Mouse (Mus musculus) olfactory bulb, adult 2 months (tissue): ENCODE results near the gene Gm5447. TPM values are rescaled to one million over a fixed set of nuclear protein-coding genes. Genes with fewer than 3 reads are reported as not detected.

ENCODE experiments used
- H3K27ac ChIP-seq: fragments of 200-500 bp; 2 replicates; pipeline ENCODE4 v1.5.1; 2012; ENCODE audit warnings: low read depth, low read length; ENCODE audit not compliant: insufficient read depth
- H3K4me1 ChIP-seq: fragments of 200-500 bp; 2 replicates; pipeline ENCODE4 v1.6.1; 2012; ENCODE audit warnings: low read length; ENCODE audit not compliant: control insufficient read depth, insufficient read depth
- H3K4me3 ChIP-seq: fragments of 200-500 bp; 2 replicates; pipeline ENCODE4 v1.5.1; 2012; ENCODE audit warnings: mild to moderate bottlenecking, low read depth, low read length, moderate library complexity; ENCODE audit not compliant: insufficient read depth
- CTCF ChIP-seq: fragments of 200-500 bp; IDR thresholded peaks from 2 replicates; pipeline ENCODE4 v1.5.1; 2012; ENCODE audit warnings: low read depth, mild to moderate bottlenecking, low read length, moderate library complexity; ENCODE audit not compliant: insufficient read depth
- POLR2A ChIP-seq: fragments of 200-500 bp; IDR thresholded peaks from 2 replicates; pipeline ENCODE4 v1.6.1; 2012; ENCODE audit warnings: mild to moderate bottlenecking, low read depth, low read length, moderate library complexity; ENCODE audit not compliant: insufficient read depth
- WGBS: fragments of 180-500 bp; shearing (Covaris S2); methylation state at CpG from one replicate; pipeline ENCODE4 v1.1.7; 2018; 5-methylcytosine and 5-hydroxymethylcytosine counted together
- polyA plus RNA-seq: library from polyadenylated mRNA; stranded (reverse); fragments of >200 nt; gene quantifications from 2 replicates; pipeline ENCODE4 v1.2.4, GENCODE M21; 2012; ENCODE audit warnings: low replicate concordance; ENCODE audit not compliant: missing spikeins, insufficient read depth, insufficient read length

Gene Gm5447
- polyA plus RNA-seq, 1 experiment = not detected

- no peak overlapping the region for H3K27ac ChIP-seq
- 96% methylated on average over 2 of the region's 2 CpGs for WGBS
- TF ChIP-seq POLR2A = no peak
- peaks cover 7% of the 10 kb centered on the region for H3K4me1 ChIP-seq
- no peak overlapping the region for H3K4me3 ChIP-seq
Measured at GRCm38 (mm10) chr13:30952044-30952443, 22.0 kb upstream of the Gm5447 start.

DNA sequence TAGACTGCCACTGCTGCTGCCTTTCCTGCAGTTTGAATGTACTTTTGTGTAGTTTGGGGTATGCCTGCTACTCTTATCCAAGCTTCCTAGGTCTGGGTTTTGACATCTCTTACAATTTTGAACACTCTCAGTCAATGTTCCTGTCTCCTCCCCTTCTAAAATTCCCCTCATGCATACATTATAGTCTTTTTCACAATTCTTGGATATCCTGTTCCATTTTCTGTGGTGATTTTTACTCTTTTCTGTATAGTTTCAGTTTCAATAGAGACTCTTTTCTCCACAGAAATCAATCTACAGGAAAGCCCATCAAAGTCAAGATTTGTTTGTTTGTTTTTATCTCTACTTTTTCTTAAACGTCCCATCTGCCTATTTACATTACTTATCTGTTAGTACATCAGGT is 20.4 kb upstream of the Gm5447 start:
- Histone ChIP-seq H3K4me3 (no peak overlapping the region), H3K4me1 (no peaks in the 10 kb centered on the region), H3K27ac (no peak overlapping the region)
- WGBS = 82% methylated on average over 1 of the region's 1 CpGs
- TF ChIP-seq CTCF (no peak), POLR2A (no peak)

- 93% methylated on average over 2 of the region's 2 CpGs for WGBS
- TF ChIP-seq CTCF = no peak
- TF ChIP-seq POLR2A = no peak
- no peak overlapping the region for H3K27ac ChIP-seq
- H3K4me1 ChIP-seq = no peaks in the 10 kb centered on the region
- no peak overlapping the region for H3K4me3 ChIP-seq
Measured at GRCm38 (mm10) chr13:30960714-30961113, 13.3 kb upstream of the Gm5447 start.

- WGBS = 66% methylated on average over 2 of the region's 2 CpGs
- Histone ChIP-seq H3K4me3 (no peak overlapping the region), H3K27ac (no peak overlapping the region), H3K4me1 (peaks cover 6% of the 10 kb centered on the region)
- no peak for TF ChIP-seq POLR2A
Measured at GRCm38 (mm10) chr13:30961932-30962331, 12.1 kb upstream of the Gm5447 start.

- 21% methylated on average over 10 of the region's 10 CpGs for WGBS
- TF ChIP-seq CTCF = no peak
- no peak for TF ChIP-seq POLR2A
- H3K4me3 ChIP-seq = peak overlapping the region; percentile 16
- H3K4me1 ChIP-seq = peaks cover 8% of the 10 kb centered on the region
- no peak overlapping the region for H3K27ac ChIP-seq
Measured at GRCm38 (mm10) chr13:30966507-30966911, 7.5 kb upstream of the Gm5447 start.

GRCm38 (mm10) chr13:30968311-30968710 is 5.7 kb upstream of the Gm5447 start:
- 70% methylated on average over 4 of the region's 4 CpGs for WGBS
- TF ChIP-seq CTCF (no peak), POLR2A (no peak)
- Histone ChIP-seq H3K4me1 (peaks cover 10% of the 10 kb centered on the region), H3K4me3 (no peak overlapping the region), H3K27ac (no peak overlapping the region)

GRCm38 (mm10) chr13:30971047-30971446 is 3.0 kb upstream of the Gm5447 start:
- 93% methylated on average over 3 of the region's 3 CpGs for WGBS
- Histone ChIP-seq H3K4me3 (no peak overlapping the region), H3K4me1 (peaks cover 10% of the 10 kb centered on the region), H3K27ac (no peak overlapping the region)
- no peak for TF ChIP-seq CTCF

DNA sequence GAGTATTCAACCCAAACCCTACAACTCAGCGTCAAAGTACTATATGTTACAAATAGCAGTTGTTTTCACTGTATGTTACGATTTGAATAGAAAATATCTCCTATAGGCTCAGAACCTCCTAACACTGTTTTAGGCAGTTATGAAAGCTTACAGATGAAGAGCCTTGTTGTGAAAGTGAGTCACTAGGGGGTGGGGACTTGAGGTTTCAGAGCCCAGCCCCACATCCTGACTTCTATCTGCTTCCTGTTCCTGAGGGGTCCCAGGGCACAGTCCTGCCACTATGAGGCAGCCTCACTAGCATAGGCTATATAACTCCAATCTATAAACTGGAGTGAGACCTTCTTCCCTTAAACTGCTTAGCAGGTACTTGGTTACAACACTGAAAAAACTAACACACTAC is 1.9 kb upstream of the Gm5447 start:
- H3K4me1 ChIP-seq = peaks cover 3% of the 10 kb centered on the region; the same call in 1 of the 2 replicates
- WGBS = 92% methylated on average over 2 of the region's 2 CpGs
- TF ChIP-seq POLR2A = no peak
- H3K4me3 ChIP-seq = no peak overlapping the region
- H3K27ac ChIP-seq = no peak overlapping the region

DNA sequence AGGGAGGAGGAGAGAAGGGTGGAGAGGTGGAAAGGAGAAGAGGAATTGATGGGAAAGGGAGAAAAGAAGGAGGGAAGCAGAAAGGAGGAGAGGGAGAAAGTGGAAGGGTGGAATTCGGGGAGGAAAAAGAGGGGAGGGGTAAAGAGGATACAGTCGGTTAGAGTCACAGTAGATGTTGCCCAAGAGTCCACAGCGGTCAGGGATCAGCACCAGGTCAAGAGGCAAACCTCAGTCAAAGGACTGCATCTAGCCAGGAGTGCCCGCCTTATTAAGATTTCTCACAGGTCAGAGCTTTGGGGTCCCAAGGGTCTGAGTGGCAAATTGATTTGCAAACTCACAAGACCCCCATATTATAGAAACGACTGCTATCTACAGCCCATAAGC is 235 bp downstream of the Gm5447 start:
- 18% methylated on average over 5 of the region's 5 CpGs for whole genome bisulfite sequencing
- 0 out of 2 replicates have a peak overlapping the region, but pooled peaks have one; percentile 13 for H3K27ac ChIP-seq
- peak overlapping the region; percentile 62 for H3K4me3 ChIP-seq
- no peak for TF ChIP-seq POLR2A
- no peak for TF ChIP-seq CTCF
- H3K4me1 ChIP-seq = 0 out of 2 replicates have a peak, but pooled peaks cover 2% of the 10 kb centered on the region

GRCm38 (mm10) chr13:30976536-30977084 is 2.6 kb downstream of the Gm5447 start:
- Histone ChIP-seq H3K27ac (no peak overlapping the region), H3K4me1 (0 out of 2 replicates have a peak, but pooled peaks cover 2% of the 10 kb centered on the region), H3K4me3 (no peak overlapping the region)
- WGBS = 63% methylated on average over 8 of the region's 8 CpGs
- TF ChIP-seq CTCF (no peak), POLR2A (no peak)
